Mouse (Mus musculus) left cerebral cortex, adult 18-20 months (tissue): ENCODE data around the gene Ccdc185. TPM values are rescaled to one million over a fixed set of nuclear protein-coding genes. Genes with fewer than 3 reads are reported as not detected.

ENCODE experiments used
- DNase-seq, 2 experiments: peaks; one replicate each; pipeline ENCODE4 v3.0.0; 2021 to 2022; ENCODE audit warnings: low spot score in 2 of 2, mixed read lengths in 1 of 2
- long read RNA-seq, 2 experiments: library from polyadenylated mRNA; stranded (forward); transcript quantifications; one replicate each; pipeline ENCODE4 v2.0.0; 2021
- total RNA-seq, 2 experiments: library from RNA; stranded (reverse); gene quantifications; 2 replicates each; pipeline ENCODE4 v1.2.3; 2021

Ccdc185 gene
- under 1 TPM; 0.16 to 0.26 TPM for total RNA-seq
- long read RNA-seq, experiment 1: 0 reads
- long read RNA-seq, experiment 2: 0 reads

GRCm38 (mm10) chr1:182749080-182749479 lies at the start of gene Ccdc185:
Gene Ccdc185, minus strand, starts transcription at chr1:182749180.
- DNase-seq: no peak

- peak; percentile 35 to 63 for DNase-seq
These were observed 48.1 kb upstream of the Ccdc185 start for GRCm38 (mm10) chr1:182797048-182797447.

DNA sequence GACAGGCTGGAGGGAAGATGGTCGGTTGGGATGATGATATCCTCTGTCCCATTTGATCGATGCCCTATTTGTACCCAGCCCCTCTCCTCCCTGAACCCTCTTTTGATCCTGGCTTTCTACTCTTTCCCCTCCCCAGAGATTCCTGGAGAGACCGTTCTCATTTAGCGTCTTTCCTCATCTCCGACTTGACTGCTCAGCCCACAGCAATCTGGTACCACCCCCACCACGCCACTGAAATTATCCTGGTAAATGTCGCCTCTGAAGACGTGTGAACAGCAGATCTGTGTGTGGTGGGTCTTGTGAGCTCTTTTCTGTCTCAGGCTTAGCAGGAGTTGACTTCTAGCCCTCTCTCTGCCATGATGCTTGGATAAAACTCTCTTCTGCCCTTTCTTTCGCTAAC lies 45.6 kb upstream of the Ccdc185 start:
- peak; percentile 59 to 78 for DNase-seq

DNA sequence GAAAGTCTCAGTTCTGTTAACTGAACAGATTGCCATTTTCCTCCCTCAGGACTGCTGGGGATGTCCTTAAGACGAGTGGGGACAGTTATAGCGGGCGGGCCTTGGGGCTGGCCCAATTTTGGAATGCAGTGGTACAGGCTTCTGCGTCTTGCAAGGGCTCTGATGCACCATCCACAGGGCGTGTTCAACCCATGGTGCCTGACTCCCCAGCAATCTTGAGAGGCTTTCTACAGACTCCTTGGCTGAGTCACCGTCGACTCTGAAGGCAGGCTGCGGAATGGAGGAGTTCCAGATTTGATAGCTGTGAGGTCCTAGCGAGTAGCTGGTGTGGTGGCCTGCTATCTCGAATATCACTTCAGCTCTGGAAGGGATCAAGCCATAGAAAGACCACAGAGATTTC lies 45.2 kb upstream of the Ccdc185 start:
- DNase-seq: peak; percentile 59 to 78

DNA sequence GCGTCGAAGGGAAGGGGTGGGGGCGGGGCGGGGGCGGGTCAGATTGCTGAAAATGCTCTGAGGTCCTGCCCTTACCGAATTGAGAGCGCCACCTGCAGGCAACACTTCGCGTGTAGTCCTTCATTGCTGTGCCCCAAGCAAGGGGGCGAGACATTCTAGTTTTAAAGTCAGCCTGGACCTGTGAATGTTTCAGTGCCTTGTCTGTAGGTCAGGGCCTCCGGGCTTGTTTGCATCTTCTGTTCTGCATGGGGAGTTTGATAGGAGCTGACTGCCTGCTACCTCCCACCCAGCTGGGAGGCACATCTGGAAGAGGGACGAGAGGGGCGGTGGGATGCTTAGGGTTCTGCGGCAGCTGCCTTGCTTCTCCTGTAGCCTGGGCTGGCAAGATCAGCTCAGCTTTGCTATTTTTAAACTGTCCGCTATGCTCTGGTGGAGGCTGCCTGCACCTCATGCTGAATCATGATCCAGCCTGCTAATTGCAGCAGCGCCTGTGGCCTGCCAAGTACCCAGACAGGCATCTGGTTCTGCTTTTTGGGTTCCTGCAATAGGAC lies 43.6 kb upstream of the Ccdc185 start:
- DNase-seq: peak; percentile 56 to 72

DNA sequence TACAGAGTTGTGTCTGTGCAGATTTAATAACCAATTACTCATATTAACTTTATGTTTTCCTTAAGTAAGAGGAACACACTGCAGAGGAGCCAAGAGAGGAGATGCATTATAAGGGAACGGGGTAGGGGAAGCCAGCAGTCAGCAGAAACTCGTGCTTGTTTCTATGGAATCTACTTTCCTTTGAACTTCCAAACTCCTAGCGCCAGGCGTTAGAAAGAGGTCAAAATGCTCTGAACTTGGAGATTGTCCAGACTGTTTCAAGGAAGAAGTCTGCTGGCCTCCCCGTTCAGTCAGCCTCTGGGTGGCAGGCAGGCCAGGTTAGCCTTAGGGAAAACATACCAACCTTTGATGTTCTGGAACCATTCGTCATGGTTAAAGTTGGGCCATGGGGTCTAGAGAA lies 39.9 kb upstream of the Ccdc185 start:
- no peak for DNase-seq

GRCm38 (mm10) chr1:182787030-182787429 lies 38.0 kb upstream of the Ccdc185 start:
- no peak for DNase-seq

- DNase-seq: no peak
These were observed 36.5 kb upstream of the Ccdc185 start for GRCm38 (mm10) chr1:182785504-182785903.

- DNase-seq: no peak
These were observed 35.8 kb upstream of the Ccdc185 start for GRCm38 (mm10) chr1:182784784-182785183.

GRCm38 (mm10) chr1:182783774-182784173 lies 34.8 kb upstream of the Ccdc185 start:
- DNase-seq: no peak

DNA sequence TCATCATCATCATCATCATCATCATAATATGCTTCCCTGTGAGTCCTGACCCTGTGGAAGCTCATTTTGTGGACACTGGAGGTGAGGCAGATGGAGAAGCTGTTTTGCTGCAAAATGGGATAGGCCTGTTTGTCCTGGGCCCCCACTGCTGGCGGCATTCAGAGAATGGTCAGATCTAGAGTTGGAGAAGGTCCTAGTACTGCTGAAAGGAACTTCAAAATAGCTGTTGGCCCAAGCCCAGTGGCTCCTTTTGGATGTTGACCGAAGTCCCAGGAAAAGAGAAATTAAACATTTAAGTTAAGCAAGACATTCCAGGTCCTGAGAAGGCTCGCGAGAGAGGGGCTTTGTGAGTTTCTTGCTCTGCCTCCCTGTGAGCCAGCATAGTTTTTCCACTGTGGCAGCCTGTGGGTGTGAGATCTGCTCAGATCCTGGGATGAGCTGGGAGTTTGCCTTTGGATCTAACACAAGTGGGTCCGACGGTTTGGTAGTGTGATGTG lies 30.1 kb upstream of the Ccdc185 start:
- no peak for DNase-seq

GRCm38 (mm10) chr1:182778225-182778624 lies 29.2 kb upstream of the Ccdc185 start:
- DNase-seq: no peak

DNA sequence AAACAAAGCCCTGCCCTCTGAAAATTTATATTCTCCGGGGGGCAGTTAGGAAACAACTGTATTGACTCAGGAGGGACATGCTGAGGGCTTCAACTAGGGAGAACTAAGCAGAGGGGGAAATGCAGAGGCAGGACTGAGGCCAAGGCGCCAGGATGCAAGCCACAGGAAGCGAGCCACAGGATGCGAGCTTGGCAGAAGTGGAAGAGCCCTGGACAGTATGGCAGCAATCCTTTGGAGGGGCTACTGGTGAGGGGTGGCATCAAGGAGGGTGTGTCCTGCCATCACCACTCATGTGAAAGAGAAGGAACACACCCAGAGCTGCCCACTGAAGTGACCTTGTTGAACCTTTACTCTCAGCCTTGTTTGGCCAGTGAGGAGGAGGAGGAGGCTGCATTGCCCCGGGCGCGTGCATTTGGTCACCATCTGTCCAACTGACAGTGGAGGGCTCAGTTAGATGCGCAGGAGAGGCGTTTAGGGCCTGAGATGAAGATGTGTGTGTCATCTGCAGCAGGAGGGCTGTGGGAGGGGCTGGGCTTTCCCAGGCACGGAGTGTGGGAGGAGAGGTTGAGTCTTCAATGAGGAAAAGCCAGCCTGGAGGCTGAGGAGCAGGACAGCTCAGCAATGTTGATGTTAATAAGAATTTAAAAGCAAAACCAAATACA lies 27.9 kb upstream of the Ccdc185 start:
- DNase-seq: peak in 1 of 2 experiments; percentile 50

DNA sequence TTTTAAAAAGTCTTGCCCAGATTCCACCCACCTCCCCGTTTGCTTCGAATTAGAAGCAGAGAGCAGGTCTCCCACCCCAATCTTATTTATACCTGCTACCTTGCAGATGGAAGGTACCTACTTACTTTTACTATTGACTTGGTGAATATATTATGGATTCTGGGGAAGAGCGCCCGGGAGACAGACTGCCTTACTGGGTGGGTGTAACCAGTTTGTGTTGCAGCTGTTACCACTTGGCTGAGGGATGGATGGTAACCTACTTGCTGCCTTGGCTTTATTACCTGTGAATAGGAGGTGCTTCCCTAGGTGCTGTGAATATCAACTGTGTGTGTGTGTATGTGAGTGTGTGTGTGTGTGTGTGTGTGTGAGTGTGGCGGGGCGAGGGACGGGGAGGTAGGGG lies 26.6 kb upstream of the Ccdc185 start:
- no peak for DNase-seq

GRCm38 (mm10) chr1:182764541-182765281 lies 15.7 kb upstream of the Ccdc185 start:
- peak; percentile 22 to 42 for DNase-seq

DNA sequence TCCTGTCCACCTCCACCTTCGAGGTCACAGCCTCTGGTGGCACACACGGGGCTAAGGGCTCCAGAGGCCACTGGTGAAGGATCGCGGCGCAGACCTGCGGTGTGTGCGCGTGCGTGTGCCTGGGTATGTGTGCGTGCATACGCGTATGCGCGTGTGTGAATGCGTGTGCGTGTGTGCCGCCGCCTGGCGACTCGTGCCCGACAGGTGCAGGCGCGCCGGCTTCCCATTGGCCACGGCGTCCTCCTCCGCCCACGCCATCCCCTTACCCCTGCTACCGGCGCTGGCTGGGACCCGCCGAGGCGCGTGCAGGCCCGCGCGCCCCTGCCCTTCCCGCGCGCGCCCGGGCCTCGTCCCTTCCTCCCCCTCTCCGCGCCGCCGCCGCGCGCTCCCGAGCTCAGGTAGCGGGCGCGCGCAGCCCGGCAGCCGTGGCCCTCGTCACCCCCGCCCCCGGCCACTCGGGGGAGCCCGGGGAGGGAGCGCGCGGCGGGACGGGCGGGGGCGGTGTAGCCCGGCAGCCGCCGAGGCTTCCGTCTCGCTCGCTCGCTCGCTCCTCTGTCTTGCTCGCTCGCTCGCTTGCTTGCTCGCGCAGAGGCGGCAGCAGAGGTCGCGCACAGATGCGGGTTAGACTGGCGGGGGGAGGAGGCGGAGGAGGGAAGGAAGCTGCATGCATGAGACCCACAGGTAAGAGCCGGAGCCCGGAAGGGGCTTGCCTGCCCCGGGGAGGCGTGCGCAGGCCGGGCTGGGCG lies 14.9 kb upstream of the Ccdc185 start, which contains the start of gene Susd4:
TSS of gene Susd4 (plus strand) at position 145 of the 746 bp plus-strand sequence.
- DNase-seq: peak; percentile 80 to 90

DNA sequence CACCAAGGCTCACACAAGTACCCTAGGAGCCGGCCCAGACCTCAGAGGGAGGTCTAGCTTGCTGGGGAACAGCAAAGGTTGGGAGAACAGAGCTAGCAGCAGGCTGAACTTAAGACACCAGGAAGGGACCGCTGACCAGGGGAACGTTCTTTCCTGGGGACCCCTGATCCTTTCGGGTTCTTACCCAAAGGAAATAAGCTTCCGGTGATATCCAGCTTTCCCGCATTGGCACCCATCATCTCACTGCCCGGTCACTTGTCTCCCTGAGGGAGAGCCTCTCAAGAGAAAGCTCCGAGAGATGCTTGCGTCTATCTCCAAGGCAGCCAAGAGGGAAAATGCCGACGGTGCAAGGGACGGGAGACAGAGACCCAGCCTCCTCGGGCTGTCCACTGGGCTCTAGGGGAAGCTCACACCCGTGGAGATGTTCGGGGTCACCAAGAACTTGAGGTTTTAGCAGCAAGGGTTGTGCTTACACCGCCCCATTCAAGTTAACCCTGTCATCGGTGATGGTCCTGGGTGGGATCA lies 14.3 kb upstream of the Ccdc185 start:
- no peak for DNase-seq

- no peak for DNase-seq
These were observed 9.8 kb upstream of the Ccdc185 start for GRCm38 (mm10) chr1:182758783-182759182.

- DNase-seq: no peak
These were observed 5.9 kb upstream of the Ccdc185 start for GRCm38 (mm10) chr1:182754865-182755264.

GRCm38 (mm10) chr1:182753694-182754093 lies 4.7 kb upstream of the Ccdc185 start:
- no peak for DNase-seq

GRCm38 (mm10) chr1:182751301-182751700 lies 2.3 kb upstream of the Ccdc185 start:
- DNase-seq: no peak
